Mouse (Mus musculus) retina, embryonic 14.5 days (tissue): ENCODE data around the gene Klhl5.
"Not testable (repeated sequence)": the region's sequence is repeated elsewhere in the genome, so short reads cannot be mapped to it uniquely, and the experiment has no call there.

Source experiments
- DNase-seq: peaks from one replicate; pipeline ENCODE4 v3.0.0-alpha.2; 2015; ENCODE audit warnings: low spot score

Klhl5 gene

DNA sequence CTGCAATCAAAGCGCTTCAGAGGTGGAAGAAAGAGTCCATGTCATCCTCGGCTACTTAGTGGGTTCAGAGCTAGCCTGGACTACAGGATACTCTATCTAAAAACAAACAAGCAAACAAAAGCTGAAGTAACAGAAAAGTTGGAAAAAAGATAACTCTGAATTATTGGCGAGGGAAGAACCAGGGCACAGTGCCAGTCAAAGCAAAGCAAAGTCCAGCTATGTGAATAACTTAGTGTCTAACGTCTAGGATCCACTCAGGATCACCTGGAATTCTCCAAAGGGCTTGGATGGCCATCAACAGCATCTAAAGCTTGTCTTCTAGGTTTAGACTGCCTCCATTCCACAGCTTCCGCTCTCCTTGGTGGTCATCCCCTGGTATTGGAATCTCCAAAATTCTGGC, 9.9 kb upstream of the Klhl5 start:
- DNase-seq, result no peak

GRCm38 (mm10) chr5:65100002-65100401, 7.3 kb upstream of the Klhl5 start:
- no peak for DNase-seq

DNA sequence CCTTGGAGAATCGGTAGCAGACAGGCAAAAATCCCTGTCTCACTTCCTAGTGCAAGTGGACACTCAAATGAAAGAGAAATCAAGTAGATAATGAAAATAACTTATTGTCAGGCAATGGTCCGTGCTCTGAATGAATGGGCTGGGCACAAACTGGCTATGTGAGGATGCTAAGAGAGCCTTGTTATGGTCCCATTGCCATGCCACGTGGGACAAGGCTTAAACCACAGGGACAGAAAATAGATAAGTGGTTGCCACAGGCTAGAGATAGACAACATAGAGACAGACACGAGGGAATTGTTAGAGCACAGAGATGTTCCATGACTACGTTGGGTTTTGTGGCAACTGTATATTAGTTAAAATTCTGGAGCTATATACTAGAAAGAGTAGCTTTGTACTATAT, 6.1 kb upstream of the Klhl5 start:
- DNase-seq, result no peak

DNA sequence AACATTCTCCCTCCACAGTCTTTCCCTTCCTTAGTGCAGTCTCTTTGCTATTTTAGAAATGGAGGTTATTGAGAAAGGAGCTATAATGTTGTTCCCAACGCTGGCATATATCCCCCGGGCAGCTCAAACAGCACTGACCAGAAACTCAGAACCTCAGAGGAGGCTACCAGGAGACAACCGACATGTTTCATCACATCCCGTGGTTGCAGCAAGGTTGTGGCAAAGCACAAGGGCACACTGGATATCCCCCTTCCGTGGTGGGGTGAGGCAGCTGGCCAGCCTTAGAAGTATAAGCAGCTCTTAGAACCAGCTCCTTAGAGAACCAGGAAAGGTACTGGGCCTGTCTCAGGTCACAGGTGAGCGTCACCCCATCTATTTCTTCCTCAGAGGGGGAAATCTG, 5.7 kb upstream of the Klhl5 start:
- no peak for DNase-seq

- no peak for DNase-seq
Measured at GRCm38 (mm10) chr5:65102026-65102640, 5.2 kb upstream of the Klhl5 start.

DNA sequence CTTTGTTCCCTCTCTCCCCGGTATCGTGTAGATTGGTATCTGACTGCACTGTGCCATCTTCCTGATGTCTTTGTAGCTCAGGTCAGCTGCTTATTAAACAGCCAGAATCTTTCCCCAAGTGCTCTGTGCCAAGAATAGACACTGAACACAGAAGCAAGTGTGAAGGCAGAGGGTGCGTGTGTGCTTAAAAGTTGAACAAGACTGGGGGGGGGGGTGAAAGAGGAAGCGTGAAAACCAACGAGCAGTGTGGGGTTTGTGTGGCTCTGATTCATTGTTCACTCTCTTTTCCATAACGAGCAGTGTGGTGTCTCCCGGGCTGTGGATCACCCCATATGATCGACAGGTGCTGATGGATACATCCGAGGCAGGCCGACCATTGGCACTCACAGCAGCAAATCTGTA, 4.7 kb upstream of the Klhl5 start:
- DNase-seq, result no peak

DNA sequence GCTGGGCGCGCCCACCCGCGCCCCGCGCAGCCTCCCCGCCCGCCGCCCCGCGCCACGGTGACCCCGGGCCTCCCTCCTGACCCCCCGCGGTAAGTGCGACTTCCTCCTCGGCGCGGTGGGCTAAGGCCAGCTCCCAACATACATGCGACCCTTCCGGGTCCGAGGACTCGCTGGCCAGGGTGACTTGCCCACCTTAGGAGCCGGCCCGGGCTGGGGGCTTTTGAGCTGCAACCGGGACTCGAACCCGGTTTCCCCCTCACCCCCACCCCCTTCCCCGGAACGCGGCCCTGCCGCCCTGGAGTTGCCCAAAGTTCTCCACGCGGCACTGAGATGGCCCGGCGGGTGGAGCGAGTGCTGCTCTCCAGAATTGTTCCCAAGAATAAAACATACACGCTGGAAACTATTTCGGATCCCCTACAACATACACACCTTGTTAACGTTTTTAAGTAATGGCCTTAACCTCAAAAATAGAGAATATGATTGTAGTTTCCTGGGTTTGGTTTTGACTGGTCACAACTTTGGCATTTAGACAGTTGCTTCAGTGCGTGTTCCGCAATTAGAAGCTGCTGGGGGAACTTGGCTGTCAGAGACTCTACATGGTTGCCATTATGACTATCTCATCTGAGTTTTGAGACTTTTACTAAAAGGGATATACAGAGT, 564 bp downstream of the Klhl5 start:
- DNase-seq, result peak; percentile 34

GRCm38 (mm10) chr5:65112225-65112624, 4.9 kb downstream of the Klhl5 start:
- DNase-seq, result not testable (repeated sequence)

DNA sequence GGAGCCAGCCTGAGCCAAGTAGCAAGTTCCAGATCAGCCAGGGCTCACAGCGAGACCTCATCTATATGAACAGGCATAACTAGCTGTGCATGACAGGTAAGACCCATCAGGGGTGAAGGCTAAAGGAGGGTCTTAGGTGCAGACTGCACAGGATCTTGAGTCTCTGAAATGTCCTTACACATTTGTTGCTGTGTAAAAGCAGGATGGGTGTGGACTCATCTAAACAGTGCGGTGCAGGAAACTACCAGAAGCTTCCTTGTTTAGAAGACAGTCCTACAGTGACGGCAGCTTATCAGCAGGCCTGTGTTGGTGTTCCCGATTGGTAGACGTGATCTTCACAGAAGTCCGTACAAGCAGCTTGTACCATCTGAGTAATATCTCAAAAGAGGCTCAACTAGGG, 6.0 kb downstream of the Klhl5 start:
- no peak for DNase-seq

- DNase-seq, result no peak
Measured at GRCm38 (mm10) chr5:65116789-65117188, 9.4 kb downstream of the Klhl5 start.

DNA sequence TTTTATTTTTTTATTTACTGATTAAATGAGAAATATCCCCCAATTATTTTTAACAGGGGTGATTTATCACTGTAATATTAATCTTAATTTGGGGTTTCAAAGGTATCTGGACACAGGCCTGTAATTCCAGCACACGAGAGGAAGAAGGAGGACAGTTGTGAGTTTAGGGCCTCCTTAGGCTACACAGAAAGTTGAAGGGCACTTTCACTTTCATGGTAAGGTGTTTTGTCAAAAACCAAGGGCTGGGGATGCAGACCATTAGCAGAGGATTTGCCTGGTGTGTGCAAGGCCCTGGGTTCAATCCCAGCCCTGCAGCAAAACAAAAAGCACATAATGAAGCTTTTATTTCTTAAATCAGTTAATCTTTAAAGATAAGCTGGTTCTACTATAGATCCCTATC, 12.2 kb downstream of the Klhl5 start:
- DNase-seq, result no peak

- no peak for DNase-seq
Measured at GRCm38 (mm10) chr5:65119918-65120317, 12.6 kb downstream of the Klhl5 start.

- DNase-seq, result no peak
Measured at GRCm38 (mm10) chr5:65122616-65123015, 15.3 kb downstream of the Klhl5 start.

- DNase-seq, result no peak
Measured at GRCm38 (mm10) chr5:65126137-65126536, 18.8 kb downstream of the Klhl5 start.

- DNase-seq, result no peak
Measured at GRCm38 (mm10) chr5:65128481-65128880, 21.1 kb downstream of the Klhl5 start.

DNA sequence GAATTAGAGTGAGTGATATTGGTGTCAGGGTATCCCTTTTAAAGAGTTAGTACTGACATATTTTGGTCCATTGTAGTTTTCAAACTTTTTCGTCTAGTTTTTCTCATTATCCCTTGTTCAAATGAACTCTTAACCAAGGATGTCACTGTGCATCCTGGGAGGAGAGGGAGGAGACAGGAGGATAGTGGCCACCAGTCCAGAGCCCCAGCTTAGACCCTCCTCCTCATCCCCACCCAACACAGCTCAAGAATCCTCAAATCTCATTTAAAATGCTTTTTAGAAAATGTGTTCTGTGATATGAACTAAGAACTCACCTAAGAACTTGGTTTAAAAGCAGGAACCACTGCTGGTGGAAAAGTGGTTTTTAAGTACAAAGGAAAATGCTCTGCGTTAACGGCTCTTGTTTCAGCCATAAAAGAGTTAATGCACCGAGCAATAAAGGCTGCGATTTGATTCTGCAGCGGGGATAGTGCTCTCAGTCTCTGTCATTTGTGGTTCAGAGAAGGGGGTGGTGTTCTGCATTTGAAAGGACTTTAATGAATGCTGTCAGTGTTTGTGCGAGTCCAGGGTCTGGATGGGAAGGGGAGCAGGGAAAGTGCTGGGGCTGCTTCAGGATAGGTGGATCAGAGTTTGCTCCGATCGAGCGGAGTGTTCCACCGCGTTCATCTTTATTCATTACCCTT, 23.3 kb downstream of the Klhl5 start:
- DNase-seq, result peak; percentile 71

- DNase-seq, result peak; percentile 32
Measured at GRCm38 (mm10) chr5:65131211-65131879, 24.0 kb downstream of the Klhl5 start.

DNA sequence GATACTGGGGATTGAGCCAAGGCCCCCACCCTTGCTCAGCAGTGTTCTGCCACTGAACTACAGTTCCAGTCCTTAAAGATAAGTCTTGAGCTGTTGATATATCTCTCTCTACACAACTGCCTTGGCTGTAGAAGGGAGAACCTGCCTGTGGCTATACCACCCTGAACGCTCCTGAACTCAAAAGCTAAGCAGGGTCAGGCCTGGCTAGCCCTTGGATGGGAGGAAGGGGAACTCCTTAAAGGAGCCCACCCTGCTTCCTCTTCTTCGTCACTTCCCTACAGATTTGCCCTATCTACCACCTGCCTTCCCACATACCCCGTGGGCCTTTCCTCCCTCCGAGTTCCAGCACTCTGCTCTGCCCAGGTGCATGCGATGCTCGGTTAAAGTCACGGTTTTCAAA, 28.8 kb downstream of the Klhl5 start:
- no peak for DNase-seq

DNA sequence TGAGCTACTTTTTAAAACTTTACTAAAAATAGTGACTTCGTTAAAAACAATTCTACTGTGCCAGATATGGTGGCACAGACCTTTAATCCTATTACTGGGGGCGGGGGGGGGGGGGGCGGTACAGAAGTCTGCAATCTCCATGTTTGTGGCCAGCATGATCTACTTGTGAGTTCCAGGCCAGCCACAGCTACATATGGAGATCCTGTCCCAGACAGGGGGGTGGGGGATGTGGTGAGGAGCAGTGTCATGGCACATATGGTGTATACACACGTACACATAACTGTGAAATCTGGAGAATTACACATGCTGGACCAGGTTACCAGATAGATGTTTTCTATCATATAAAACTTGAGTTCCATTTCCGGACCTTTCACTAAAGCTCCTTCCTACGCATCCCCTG, 29.7 kb downstream of the Klhl5 start:
- no peak for DNase-seq

- no peak for DNase-seq
Measured at GRCm38 (mm10) chr5:65141242-65141641, 33.9 kb downstream of the Klhl5 start.

- no peak for DNase-seq
Measured at GRCm38 (mm10) chr5:65142247-65142646, 34.9 kb downstream of the Klhl5 start.

DNA sequence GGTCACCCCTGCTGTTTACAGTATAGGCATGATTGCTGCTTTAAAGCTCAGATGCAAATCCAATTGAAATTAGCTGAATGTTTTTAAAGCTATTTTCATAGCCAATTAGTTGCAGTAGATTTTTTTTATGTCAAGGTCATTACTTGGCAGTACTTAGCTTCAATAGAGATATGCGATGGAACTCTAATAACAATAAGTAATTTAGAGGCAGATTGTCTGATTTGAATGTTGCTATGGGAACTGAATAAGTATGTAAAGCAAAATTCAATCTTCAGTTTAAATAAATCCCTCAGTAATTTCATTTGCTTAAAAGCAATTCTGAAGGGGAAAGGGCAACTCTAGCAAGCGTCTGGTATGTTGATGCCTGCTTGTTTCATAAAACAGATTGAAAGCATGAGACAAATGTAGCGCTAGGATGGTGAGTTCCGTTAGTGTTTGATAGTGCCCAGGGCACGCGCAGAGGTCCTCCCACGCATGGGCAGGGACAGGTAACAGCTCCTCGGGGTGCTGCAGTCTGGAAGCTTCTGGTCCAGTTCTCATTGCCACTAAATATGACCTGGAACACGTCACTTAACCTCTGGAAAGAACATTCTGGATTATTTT, 38.3 kb downstream of the Klhl5 start:
- DNase-seq, result no peak

GRCm38 (mm10) chr5:65146749-65147148, 39.4 kb downstream of the Klhl5 start:
- DNase-seq, result no peak
